Mouse (Mus musculus) heart, adult 8-10 months (tissue): ENCODE data around the gene Cuedc1. TPM values are rescaled to one million over a fixed set of nuclear protein-coding genes. Genes with fewer than 3 reads are reported as not detected.

Experiments used
- DNase-seq: peaks from one replicate; pipeline ENCODE4 v3.0.0; 2022; ENCODE audit warnings: low spot score
- total RNA-seq, 4 experiments: library from RNA; stranded (reverse); gene quantifications; 2 replicates each; pipeline ENCODE4 v1.2.4; 2022

Cuedc1 gene
- 10 to 100 TPM; 47.5 to 55.7 (median 51.0) TPM for total RNA-seq

DNA sequence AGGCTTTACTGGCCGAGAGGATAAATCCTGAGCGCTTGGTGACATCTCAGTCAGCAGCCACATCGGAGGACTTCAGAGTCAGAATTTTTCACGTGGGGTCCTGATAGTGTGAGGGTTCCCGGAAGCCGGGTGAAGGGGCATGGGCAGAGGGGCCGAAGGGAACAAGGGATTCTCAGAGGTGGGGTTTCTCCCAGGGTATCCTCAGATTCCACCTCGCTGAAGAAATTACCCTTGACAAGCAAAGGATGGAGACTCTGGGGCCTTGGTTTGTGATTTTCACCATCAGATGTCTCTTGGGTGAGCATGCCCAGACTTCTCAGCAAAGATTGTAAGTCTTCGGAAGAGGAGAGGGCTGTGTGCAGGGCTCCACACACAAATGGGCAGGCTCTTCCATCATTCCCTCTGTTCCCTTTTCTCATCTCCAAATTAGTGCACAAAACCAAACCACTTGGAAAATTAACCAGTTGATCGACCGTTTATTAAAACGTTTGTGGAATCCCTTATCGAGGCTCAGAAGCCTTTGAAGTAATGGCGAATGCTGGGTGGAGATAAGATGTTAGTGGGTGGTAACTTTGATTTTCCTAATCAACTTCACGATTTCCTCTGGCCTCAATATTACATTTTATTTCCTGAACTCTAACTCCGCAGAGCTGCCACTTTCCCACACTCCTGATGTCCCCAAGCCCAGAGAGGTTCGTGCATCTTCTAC is at the start of gene Cuedc1:
Gene Cuedc1, plus strand, starts transcription at position 38 of the 709 bp plus-strand sequence.
- no peak for DNase-seq

- DNase-seq, result no peak
Observed at GRCm38 (mm10) chr11:88048961-88049670, 48.7 kb upstream of the Cuedc1 start.

GRCm38 (mm10) chr11:88049732-88050131 is 48.1 kb upstream of the Cuedc1 start:
- DNase-seq, result no peak

- no peak for DNase-seq
Observed at GRCm38 (mm10) chr11:88052638-88053037, 45.2 kb upstream of the Cuedc1 start.

GRCm38 (mm10) chr11:88053821-88054220 is 44.0 kb upstream of the Cuedc1 start:
- DNase-seq, result no peak

DNA sequence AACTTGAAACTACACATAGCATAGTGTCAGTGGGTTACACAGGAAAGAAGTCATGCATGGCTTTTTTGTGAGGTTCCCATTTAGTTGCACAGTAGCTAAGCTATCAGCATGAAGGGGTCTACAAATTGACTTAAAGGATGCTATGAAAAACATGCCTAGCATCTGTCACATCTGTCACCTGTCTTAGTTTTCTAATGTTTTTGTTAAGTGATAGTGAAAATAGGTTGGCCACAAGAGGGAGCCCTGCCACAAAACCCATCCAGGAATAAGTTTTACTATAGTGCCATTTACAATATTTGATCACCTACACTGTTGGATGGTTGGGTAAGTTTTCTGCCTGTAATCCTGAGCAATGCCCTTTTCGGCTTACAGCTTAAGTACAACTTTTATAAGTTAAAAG is 43.3 kb upstream of the Cuedc1 start:
- peak; percentile 49 for DNase-seq

GRCm38 (mm10) chr11:88055777-88056176 is 42.1 kb upstream of the Cuedc1 start:
- DNase-seq, result no peak

- no peak for DNase-seq
Observed at GRCm38 (mm10) chr11:88057788-88058187, 40.1 kb upstream of the Cuedc1 start.

DNA sequence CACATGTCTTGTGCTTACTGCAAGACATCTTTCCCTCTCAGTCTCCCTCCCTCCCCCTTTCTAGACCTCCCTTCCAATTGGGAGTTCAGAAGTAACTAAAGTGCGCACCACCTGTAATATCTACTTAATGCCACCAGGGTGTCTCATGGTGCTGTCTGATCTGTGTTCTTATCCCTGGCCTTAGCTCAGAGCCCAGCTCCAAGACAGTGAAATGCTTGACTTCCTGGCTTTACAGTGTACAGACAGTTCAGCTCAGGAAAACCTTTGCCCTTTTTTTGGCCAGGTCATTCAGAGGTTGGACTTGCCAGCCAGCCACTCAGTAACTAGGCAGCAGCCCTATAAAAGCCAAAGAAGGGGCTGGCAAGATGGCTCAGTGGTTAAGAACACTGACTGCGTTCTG is 38.7 kb upstream of the Cuedc1 start:
- peak; percentile 67 for DNase-seq

DNA sequence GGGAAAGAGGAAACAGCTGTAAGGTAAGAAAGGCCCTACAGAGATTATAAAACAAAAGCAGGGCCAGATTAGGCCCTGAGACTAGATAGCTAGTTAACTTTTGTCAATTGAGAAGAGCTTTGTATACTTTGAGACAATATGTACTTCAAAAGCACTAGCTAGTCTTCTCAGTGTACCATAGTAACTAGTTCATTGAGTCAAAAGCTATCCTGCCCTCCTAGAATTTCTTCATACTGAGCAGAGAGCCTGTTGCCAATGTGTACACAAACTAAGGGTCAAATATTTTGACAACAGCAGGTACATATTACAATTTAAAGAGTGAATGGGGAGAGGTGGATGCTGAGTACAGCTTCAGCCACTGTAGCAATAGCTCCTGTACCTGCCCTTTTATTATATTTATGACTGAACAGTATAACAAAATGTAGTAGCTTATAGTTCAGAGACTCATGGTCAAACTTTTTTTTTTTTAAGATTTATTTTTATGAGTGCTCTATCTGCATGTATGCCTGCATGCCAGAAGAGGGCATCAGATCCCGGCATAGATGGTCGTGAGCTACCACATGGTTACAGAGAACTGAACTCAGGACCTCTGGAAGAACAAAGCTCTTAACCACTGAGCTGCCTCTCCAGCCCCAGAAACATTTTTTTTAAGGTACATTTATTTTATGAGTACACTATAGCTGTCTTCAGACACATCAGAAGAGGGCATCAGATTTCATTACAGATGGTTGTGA is 35.8 kb upstream of the Cuedc1 start:
- no peak for DNase-seq

- no peak for DNase-seq
Observed at GRCm38 (mm10) chr11:88065732-88066131, 32.1 kb upstream of the Cuedc1 start.

- DNase-seq, result no peak
Observed at GRCm38 (mm10) chr11:88067191-88067585, 30.7 kb upstream of the Cuedc1 start.

DNA sequence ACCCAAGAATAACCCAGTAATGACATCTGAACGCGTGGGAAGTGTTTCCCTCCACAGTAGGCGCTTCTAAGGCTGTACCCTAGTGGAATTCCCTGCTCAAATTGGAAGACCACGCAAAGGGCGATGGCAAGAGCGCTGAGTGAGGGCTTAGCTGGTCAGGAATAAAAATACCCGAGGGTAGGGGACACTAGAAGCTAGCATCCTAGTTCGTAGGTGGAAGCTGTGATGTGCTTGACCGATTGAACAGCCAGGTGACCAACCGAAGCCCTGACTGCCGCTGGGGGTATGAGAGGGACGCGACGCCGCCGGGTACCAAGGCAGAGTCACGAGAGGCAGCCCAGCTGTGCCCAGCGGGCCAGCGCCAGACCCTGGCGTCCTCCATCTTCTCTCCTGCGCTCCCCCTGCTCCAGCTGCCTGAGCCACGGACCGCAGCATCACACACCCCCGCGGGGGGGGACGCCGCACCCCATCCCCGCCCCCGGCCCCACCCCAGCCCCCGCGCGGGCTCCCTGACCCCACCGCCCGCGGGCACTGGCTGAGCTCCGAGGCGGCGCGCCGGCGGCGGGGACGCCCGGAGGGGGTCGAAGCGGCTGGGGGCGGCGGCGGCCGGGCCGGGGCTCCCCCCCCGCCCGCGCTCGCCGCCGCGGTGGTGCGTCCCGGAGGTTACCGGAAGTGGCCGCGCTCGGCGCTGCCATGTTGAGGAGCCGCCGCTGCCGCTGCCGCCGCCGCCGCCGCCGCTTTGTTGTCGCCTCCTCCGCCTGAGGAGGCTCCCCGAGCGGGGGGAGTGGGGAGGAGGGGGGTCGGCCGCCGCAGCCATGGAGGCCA is 30.1 kb upstream of the Cuedc1 start, which contains the start of gene Vezf1:
Gene Vezf1, plus strand, starts transcription at position 694 of the 825 bp plus-strand sequence.
- peak; percentile 52 for DNase-seq

- peak; percentile 77 for DNase-seq
Observed at GRCm38 (mm10) chr11:88068411-88069245, 29.2 kb upstream of the Cuedc1 start.

GRCm38 (mm10) chr11:88069246-88069570 is 28.6 kb upstream of the Cuedc1 start:
- no peak for DNase-seq

- no peak for DNase-seq
Observed at GRCm38 (mm10) chr11:88070392-88070791, 27.5 kb upstream of the Cuedc1 start.

DNA sequence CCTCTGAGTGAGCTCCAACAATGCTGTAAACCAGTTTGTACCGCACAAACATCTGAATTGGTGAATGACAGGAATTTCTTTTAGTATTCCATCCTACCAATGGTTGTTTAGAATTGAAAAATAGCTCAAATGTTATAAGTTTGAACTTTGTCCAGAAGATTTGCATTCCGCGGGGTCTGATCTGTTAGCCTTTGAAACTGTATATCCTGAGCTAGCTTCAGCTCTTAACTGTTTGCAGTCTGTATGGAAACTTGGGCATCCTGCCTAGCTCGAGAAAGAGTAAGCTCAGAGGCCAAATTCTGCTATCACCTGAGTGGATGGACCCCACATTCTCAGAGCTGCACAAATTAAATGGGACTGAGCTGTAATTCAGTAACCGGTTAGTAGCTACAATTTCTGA is 26.7 kb upstream of the Cuedc1 start:
- no peak for DNase-seq

DNA sequence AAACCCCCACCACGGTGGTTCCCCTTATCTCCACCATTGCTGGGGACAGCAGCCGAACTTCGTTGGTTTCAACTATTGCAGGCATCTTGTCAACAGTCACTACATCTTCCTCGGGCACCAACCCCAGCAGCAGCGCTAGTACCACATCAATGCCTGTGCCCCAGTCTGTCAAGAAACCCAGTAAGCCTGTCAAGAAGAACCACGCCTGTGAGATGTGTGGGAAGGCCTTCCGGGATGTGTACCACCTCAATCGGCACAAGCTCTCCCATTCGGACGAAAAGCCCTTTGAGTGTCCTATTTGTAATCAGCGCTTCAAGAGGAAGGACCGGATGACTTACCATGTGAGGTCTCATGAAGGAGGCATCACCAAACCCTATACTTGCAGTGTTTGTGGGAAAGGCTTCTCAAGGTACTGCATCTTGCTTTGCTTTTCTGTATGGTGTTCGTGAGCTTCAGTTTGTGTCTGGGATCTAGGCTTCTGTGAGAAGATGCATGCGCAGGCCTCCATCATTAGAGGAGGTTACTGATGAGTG is 24.4 kb upstream of the Cuedc1 start:
- DNase-seq, result no peak

DNA sequence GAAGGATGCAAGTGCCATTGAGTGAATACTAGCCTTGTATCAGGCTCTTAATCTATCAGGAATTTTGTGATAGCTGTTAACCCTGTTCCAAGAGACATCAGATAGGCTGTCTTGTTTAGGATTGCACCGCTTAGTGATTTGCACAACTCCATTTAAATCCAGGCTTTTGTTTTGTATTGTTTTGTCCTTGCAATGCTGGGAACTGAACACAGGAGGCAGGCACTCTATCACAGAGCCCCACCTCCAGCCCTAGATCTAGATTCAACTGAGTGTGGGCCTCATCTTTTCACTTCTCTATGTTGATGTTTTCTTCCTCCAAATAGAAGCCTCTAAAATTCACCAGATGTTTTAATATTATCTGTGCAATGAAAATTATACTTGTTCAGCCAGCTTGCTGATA is 22.2 kb upstream of the Cuedc1 start:
- no peak for DNase-seq

DNA sequence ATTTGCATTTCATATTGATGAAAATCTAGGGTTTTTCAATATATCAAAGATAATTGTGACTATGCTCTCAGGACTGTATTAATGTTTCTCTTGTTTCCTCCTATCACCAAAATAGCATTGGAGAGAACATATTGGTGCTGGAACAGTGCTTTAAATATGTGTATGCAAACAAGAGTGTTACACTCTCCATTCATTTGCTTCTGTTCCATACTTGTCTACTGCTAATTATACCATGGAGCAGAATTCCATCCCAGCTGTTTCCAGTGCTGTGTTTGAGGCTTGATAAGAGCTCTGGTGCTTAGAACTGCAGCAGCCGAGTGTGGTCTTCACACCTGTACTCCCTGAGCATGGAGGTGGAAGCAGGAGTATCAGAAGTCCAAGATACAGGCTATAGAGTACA is 21.5 kb upstream of the Cuedc1 start:
- DNase-seq, result no peak

GRCm38 (mm10) chr11:88083699-88084098 is 14.2 kb upstream of the Cuedc1 start:
- DNase-seq, result no peak
